Mouse (Mus musculus): Measurements from ENCODE around the gene Ccdc117. TPM values are rescaled to one million over a fixed set of nuclear protein-coding genes. Genes with fewer than 3 reads are reported as not detected.
A peak's percentile ranks its signal among the peaks of the same experiment; 100 is the strongest.
"Not testable (repeated sequence)": the region's sequence is repeated elsewhere in the genome, so short reads cannot be mapped to it uniquely, and the experiment has no call there.

The Ccdc117 gene
- total RNA-seq, 2 experiments from 2014 or later: 17.6 to 20.5 TPM

DNA sequence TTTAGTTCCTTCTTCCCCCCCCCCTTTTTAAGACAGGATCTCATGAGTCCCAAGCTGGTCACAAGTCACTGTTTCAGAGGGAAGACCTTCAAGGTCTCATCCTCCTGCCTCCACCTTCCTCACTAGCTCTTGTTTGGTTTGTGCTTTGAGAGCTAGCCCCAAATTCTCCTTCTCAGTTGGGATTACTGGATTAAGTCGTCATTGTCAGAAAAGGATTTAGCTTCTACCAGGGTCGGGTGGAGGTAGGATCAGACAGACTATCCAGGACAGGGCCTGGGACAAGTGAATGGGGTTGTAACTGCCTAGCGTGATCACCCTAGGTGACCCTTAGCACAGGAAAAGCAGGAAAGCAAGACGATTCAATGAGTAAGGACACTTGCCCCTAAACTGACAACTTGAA, 1.7 kb downstream of the Ccdc117 start:
- DNase-seq: no peak
- intact Hi-C loops (cut with DNase I): loop anchor here (2.0 to 5.0 kb wide), 2 partner anchors 18 to 87 kb away; no protein-coding TSS in a partner anchor

GRCm38 (mm10) chr11:5537454-5537853, 4.5 kb downstream of the Ccdc117 start:
- intact Hi-C loops (cut with DNase I); DNase-seq: not testable (repeated sequence)

DNA sequence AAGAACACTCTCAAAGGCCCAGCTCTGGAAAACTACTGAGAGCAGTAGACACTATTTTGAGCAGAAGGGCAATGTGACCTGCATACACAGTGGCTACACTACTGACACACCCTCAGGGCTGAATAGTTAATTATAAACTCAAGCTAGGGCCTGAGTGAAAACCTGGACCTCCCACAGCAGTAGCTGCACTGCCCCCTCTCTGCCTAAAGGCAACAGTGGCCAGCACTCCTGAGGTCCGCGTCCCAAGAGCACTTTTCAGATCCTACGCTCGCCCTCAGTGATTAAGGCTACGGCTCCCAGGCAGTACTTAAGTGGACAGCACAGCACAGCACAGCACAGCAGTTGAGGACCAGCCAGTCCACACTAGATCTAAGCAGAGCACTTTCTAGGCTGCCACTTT, 8.9 kb downstream of the Ccdc117 start:
- intact Hi-C loops (cut with DNase I): no loop called here

DNA sequence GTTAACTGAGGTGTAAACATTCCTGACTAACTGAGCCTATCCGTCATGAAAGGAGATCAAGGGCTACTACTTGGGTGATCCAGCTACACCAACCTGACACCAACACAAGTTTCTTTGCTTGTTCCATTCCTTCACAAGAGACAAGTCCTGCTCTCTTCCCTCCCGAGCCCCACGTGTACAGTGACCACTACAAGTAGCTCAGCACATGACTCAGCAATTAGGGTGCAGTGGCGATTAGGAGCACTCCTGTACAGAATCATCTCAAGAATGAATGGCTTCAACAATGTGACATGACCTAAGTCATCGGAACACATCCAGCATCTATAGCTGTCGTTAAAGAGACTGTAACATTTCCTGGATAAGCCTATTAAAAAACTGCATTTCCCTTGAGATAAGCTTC, 11.3 kb downstream of the Ccdc117 start:
- DNase-seq: no peak
- intact Hi-C loops (cut with DNase I): no loop called here

More for the DNA sequence above, 8.9 kb downstream of the Ccdc117 start:
- no peak for DNase-seq

DNA sequence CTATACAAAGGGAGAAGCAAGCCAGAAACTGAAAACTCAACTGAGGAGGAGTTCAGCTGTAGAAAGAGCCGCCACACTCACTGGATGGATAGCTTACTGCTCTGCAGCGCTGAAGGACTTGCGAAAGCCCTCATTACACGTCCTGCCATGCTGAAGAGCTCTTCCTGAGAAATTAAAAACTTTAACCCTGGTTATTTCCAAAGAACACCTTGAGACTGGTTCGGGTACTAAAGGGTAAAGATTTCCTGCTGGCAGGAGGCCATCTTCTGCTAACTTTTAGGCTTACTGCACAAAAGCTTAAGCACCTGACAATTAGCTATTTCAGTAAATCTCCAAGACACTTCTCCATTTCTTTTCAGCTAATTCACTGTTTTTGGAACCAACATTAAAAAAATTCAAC, 11.8 kb downstream of the Ccdc117 start:
- no peak for DNase-seq
- intact Hi-C loops (cut with DNase I): no loop called here

GRCm38 (mm10) chr11:5528841-5529240, 13.1 kb downstream of the Ccdc117 start:
- no peak for DNase-seq
- intact Hi-C loops (cut with DNase I): loop anchor here (10.0 kb wide), 1 partner anchor 356 kb away; no protein-coding TSS in a partner anchor

- intact Hi-C loops (cut with DNase I): loop anchor here (10.0 kb wide), 1 partner anchor 357 kb away; no protein-coding TSS in a partner anchor
- no peak for DNase-seq
These were observed 14.0 kb downstream of the Ccdc117 start for GRCm38 (mm10) chr11:5527865-5528523.

- intact Hi-C loops (cut with DNase I): loop anchor here (10.0 kb wide), 1 partner anchor 358 kb away; no protein-coding TSS in a partner anchor
- DNase-seq: no peak
These were observed 15.2 kb downstream of the Ccdc117 start for GRCm38 (mm10) chr11:5526573-5527439.

DNA sequence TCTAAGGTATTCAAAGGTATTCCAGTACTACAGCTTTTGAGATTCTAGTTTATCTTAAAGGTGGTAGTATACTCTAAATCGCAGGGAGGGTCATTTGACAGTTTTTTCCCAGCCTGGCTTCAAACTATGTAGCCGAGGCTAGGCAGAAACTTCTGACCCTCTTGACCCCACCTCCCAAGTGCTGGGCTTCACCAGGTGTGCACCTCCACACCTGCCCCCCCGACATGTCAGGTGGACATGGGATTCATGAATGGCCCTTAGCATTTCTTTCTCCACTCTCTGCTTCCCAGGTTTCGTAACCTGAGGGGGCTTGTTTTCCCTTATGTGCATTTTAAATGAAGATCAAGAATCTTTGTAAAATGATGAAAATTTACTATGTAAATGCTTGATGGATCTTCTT, 16.6 kb downstream of the Ccdc117 start:
- DNase-seq: no peak
- intact Hi-C loops (cut with DNase I): loop anchor here (10.0 kb wide), 1 partner anchor 359 kb away; no protein-coding TSS in a partner anchor

- intact Hi-C loops (cut with DNase I): loop anchor here (1.0 to 10.0 kb wide), 3 partner anchors 18 to 362 kb away; no protein-coding TSS in a partner anchor
- DNase-seq: no peak
These were observed 19.1 kb downstream of the Ccdc117 start for GRCm38 (mm10) chr11:5522798-5523415.

DNA sequence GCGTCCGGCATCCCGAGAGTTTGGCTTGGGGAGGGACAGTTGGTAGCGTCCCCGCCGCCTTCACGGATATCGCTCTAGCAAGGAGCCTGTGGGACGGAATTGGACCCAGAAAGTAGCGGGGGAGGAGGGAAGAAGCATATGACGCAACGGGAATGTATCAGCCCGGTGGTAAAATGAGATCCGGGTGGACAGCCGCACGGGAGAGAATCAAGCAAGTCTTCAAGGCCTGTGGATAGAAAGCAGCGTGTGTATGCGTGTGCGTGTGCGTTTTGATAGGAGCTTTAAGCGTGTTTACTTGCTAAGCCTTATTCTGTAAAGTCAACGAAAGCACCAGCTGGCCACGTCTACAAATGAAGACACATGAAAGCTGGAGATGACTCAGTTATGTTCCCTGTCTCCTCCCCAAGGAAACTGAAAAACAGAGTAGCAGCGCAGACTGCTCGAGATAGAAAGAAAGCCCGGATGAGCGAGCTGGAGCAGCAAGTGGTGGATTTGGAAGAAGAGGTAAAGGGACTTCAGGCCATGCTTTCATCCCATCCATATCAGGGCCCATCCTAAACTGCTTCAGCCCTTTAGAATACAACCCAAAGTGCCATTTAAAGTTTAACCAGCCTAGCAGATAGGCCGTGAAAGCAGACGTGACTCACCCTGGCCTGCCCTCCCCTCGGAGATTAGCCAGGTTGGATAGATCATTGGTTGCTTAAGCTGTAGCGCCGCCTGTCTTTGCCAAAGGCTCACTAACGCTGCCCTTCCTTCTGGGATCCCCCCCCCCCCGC, 20.3 kb downstream of the Ccdc117 start:
- intact Hi-C loops (cut with DNase I): loop anchor here (1.0 to 10.0 kb wide), 3 partner anchors 19 to 363 kb away; no protein-coding TSS in a partner anchor
- DNase-seq: peak; percentile 69 to 76

DNA sequence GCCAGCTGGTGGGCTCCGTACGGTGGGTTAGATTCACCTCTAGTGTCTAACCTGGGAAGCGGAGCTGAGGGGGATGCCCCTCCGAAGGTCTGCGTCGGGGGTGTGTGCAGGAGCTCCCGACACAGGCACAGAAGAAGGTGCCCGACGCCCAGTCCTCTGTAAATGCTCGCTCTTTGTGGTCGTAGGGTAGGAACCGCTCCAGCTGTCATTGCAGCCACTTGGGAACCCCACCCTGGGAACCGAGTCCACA, 20.8 kb downstream of the Ccdc117 start:
- intact Hi-C loops (cut with DNase I): loop anchor here (10.0 kb wide), 1 partner anchor 364 kb away; no protein-coding TSS in a partner anchor
- peak in 1 of 2 experiments; percentile 62 for DNase-seq

GRCm38 (mm10) chr11:5520412-5521265, 21.3 kb downstream of the Ccdc117 start, which contains the start of gene Xbp1:
TSS of gene Xbp1 (plus strand) at chr11:5520659.
- intact Hi-C loops (cut with DNase I): loop anchor here (10.0 kb wide), 1 partner anchor 364 kb away; no protein-coding TSS in a partner anchor
- DNase-seq: peak; percentile 98

DNA sequence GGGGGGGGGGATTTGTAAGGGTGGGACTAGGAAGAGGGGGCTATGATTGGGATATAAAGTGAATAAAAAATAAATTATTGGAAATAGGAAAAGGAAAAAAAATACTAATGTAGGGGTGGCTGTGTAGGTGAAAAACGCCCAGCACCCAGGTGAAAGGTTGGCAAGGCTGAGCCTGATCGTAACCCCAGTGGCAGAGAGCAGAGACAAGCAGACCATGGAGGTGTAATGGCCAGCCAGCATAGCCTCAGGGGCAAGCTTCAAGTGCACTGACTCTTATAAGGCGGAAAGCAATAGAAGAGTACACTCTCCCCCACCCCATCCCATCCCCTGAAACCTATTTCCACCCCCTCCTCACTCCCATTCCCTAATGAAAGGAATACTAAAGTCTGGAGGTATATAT, 22.3 kb downstream of the Ccdc117 start:
- intact Hi-C loops (cut with DNase I): loop anchor here (10.0 kb wide), 1 partner anchor 365 kb away; no protein-coding TSS in a partner anchor
- no peak for DNase-seq

DNA sequence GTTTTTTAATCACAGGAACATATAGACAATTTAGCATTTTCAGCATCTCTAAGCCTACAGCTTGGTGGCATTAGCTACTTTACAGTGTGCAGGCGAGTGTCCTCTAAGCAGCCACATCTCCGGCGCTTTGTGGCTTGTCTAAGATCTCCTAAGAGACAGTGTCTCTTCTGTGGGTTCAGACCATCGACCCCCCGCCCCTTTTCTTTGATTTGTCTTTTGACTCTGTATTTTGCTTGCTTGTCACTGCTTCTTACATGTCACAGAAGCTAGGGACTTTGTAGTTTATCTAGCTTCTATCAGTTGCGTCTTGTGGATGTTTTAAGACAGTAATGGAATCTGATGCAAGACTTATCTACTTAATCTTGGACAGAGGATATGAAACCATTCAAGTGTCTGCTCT, 24.6 kb downstream of the Ccdc117 start:
- intact Hi-C loops (cut with DNase I): no loop called here
- no peak for DNase-seq

DNA sequence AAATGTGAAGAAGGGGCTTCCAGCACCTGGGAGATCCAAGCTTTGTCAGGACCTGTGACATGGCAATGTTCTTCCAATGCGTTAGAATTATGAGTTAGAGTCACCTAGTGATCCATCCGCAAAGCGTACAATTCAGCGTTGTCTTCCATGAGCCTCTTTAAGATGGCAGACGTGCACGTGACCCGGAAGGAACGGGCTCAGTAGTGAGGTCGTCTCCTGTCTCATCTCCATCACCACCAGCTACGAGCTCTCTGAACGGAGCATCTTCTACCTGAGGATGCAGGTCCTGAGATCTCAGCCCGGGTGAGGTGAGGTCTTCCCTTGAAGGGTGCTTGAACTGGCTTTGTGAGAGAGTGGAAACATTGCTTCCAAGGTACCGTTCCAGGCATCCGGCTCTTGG, 25.4 kb downstream of the Ccdc117 start:
- no peak for DNase-seq
- intact Hi-C loops (cut with DNase I): no loop called here

DNA sequence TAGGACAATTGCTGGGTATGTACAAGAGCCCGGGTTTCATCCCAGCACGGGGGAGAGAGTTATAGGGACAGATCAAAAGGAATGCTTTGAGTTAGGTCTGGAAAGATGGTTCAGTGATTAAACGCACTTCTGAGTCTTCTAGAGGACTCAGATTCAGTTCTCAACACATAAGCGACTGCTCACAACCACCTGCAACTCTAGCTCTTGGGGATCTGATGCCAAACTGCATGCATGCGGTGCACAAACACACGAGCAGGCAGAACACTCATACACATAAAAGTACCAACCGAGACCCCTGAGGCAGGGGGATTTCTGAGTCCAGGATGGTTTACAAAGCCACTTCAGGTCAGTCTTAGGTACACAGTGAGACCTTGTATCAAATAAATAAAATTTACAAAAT, 25.8 kb downstream of the Ccdc117 start:
- DNase-seq: no peak
- intact Hi-C loops (cut with DNase I): no loop called here

GRCm38 (mm10) chr11:5515655-5516054, 26.3 kb downstream of the Ccdc117 start:
- intact Hi-C loops (cut with DNase I): no loop called here
- no peak for DNase-seq

DNA sequence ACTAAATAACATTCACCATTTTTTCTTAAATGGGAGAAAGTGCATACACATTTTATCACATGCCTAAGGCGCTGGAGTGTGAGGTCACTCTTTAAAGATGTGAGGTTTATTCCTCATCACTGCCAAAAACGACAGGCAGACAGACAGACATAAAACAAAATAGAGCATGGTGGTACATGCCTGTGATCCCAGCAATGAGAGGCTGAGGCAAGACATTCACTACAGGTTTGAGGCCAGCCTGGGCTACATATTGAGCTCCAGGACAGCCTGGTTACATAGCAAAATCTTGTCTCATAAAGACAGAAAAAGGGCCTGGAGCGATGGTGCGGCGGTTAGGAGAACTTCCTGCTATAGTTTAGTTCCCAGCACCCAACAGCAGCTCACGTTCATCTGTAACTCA, 26.8 kb downstream of the Ccdc117 start:
- DNase-seq: no peak
- intact Hi-C loops (cut with DNase I): no loop called here

Measured in heart, postnatal 14 days (tissue).